Mouse (Mus musculus) spleen, adult 2 months (tissue): ENCODE data around the gene Ciart.

ENCODE experiments used
- CTCF ChIP-seq: fragments of 200-500 bp; IDR thresholded peaks from 2 replicates; pipeline ENCODE4 v1.5.1; 2011; ENCODE audit warnings: mild to moderate bottlenecking, inconsistent platforms; ENCODE audit not compliant: insufficient read depth, insufficient read length, insufficient replicate concordance; ENCODE audit errors: extremely low read depth
- POLR2A ChIP-seq: fragments of 200-500 bp; IDR thresholded peaks from 2 replicates; pipeline ENCODE4 v1.6.1; 2011; ENCODE audit warnings: low read depth, low read length, inconsistent platforms

DNA sequence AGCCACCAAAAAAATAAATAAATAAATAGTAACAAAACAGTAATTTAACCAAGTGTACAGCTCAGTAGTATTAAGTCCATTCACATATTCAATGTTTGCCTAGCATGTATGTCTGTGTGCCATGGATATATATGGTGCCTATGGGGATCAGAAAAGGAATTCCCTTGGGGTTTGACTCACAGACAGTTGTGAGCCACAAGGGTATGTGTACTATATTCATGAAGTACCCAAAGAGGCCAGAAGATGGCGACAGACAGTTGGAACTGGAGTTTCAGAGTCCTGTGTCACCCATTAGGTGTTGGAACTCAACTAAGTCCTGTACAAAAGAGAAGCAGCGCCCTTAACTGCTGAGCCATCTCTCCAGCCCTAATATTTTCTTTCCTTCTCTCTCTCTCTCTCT is 20.3 kb downstream of the Ciart start:
- TF ChIP-seq CTCF (peak; percentile 31; the same call in 1 of the 2 replicates), POLR2A (no peak)
